ENCODE assay signal across 9 mouse cellular contexts in genomic region chr9:63664792-63665646, GRCm38 (mm10).
DNase-seq lines count a peak whose midpoint lies in the region; ATAC-seq lines count a peak whose summit lies in the region.
"Had no signal": no experiment of that assay in that cellular context is flagged by ENCODE, and none has a peak within 500 bp of the region (broad histone marks: within the 10 kb centered on the region; RNA-seq: fewer than 3 reads in every experiment).

No protein-coding gene starts in this region.

- WGBS in heart, embryonic 16.5 days, result 55% methylated on average over 13 of the region's 13 CpGs
- 32% methylated on average over 13 of the region's 13 CpGs for WGBS in embryonic facial prominence, embryonic 13.5 days
- 47% methylated on average over 13 of the region's 13 CpGs for WGBS in kidney, embryonic 14.5 days
- 28% methylated on average over 13 of the region's 13 CpGs for WGBS in neural tube, embryonic 13.5 days

- H3K9ac ChIP-seq in heart, embryonic 16.5 days (ENCODE audit: low read length), result no peak overlapping the region
- no peak overlapping the region for H3K9ac ChIP-seq in embryonic facial prominence, embryonic 13.5 days
- no peak overlapping the region for H3K9ac ChIP-seq in kidney, embryonic 14.5 days (ENCODE audit: low read depth, low read length)
- H3K9ac ChIP-seq in neural tube, embryonic 13.5 days, result no peak overlapping the region

- peaks cover 62% of the 10 kb centered on the region for H3K4me1 ChIP-seq in heart, embryonic 16.5 days (ENCODE audit: control insufficient read depth, insufficient read depth, low read length)
- H3K4me1 ChIP-seq in embryonic facial prominence, embryonic 13.5 days, result peaks cover 78% of the 10 kb centered on the region
- peaks cover 77% of the 10 kb centered on the region for H3K4me1 ChIP-seq in kidney, embryonic 14.5 days (ENCODE audit: control insufficient read depth, insufficient read depth, low read length)
- peaks cover 59% of the 10 kb centered on the region for H3K4me1 ChIP-seq in neural tube, embryonic 13.5 days (replicated peaks)

- peak overlapping the region; percentile 54 for H3K27ac ChIP-seq in heart, embryonic 16.5 days (ENCODE audit: low read length)
- peak overlapping the region; percentile 60 for H3K27ac ChIP-seq in embryonic facial prominence, embryonic 13.5 days
- peak overlapping the region; percentile 14; the same call in 1 of the 2 replicates for H3K27ac ChIP-seq in kidney, embryonic 14.5 days (ENCODE audit: low read depth, low read length)
- peak overlapping the region; percentile 69 for H3K27ac ChIP-seq in neural tube, embryonic 13.5 days (replicated peaks)

- ATAC-seq in heart, embryonic 16.5 days (replicated peaks; ENCODE audit: extremely low read depth, insufficient read depth, low FRiP score), result 0 out of 2 replicates have a peak, but pooled peaks have one; percentile 30
- ATAC-seq in embryonic facial prominence, embryonic 13.5 days (ENCODE audit: insufficient number of reproducible peaks, insufficient read depth, low FRiP score, low TSS enrichment, low read depth), result 0 out of 2 replicates have a peak, but pooled peaks have one; percentile 23
- no peak for ATAC-seq in kidney, embryonic 14.5 days (ENCODE audit: low FRiP score, low TSS enrichment)
- peak; percentile 74 for ATAC-seq in neural tube, embryonic 13.5 days (ENCODE audit: low read depth)

- H3K4me3 ChIP-seq in heart, embryonic 16.5 days (ENCODE audit: low read length), result no peak overlapping the region
- H3K4me3 ChIP-seq in embryonic facial prominence, embryonic 13.5 days, result no peak overlapping the region
- no peak overlapping the region for H3K4me3 ChIP-seq in kidney, embryonic 14.5 days (ENCODE audit: low read length)
- no peak overlapping the region for H3K4me3 ChIP-seq in neural tube, embryonic 13.5 days
- H3K4me3 ChIP-seq: megakaryocyte, embryonic 14.5 days had no signal

- no peaks in the 10 kb centered on the region for H3K9me3 ChIP-seq in heart, embryonic 16.5 days (replicated peaks; ENCODE audit: control insufficient read depth, low read length)
- no peaks in the 10 kb centered on the region for H3K9me3 ChIP-seq in embryonic facial prominence, embryonic 13.5 days
- H3K9me3 ChIP-seq in kidney, embryonic 14.5 days (ENCODE audit: control insufficient read depth, low read length), result no peaks in the 10 kb centered on the region
- no peaks in the 10 kb centered on the region for H3K9me3 ChIP-seq in neural tube, embryonic 13.5 days
- H3K9me3 ChIP-seq: megakaryocyte, embryonic 14.5 days had no signal

- no peaks in the 10 kb centered on the region for H3K27me3 ChIP-seq in heart, embryonic 16.5 days (ENCODE audit: control insufficient read depth, insufficient read depth, low read length)
- H3K27me3 ChIP-seq in embryonic facial prominence, embryonic 13.5 days, result no peaks in the 10 kb centered on the region
- no peaks in the 10 kb centered on the region for H3K27me3 ChIP-seq in kidney, embryonic 14.5 days (ENCODE audit: control insufficient read depth, insufficient read depth, low read length)
- no peaks in the 10 kb centered on the region for H3K27me3 ChIP-seq in neural tube, embryonic 13.5 days
- H3K27me3 ChIP-seq: megakaryocyte, embryonic 14.5 days had no signal

- peaks cover 3% of the 10 kb centered on the region for H3K36me3 ChIP-seq in heart, embryonic 16.5 days (ENCODE audit: control insufficient read depth, insufficient read depth)
- H3K36me3 ChIP-seq in embryonic facial prominence, embryonic 13.5 days, result peaks cover 64% of the 10 kb centered on the region
- peaks cover 16% of the 10 kb centered on the region for H3K36me3 ChIP-seq in kidney, embryonic 14.5 days (ENCODE audit: control insufficient read depth, insufficient read depth, low read length)
- H3K36me3 ChIP-seq in neural tube, embryonic 13.5 days, result 0 out of 2 replicates have a peak, but pooled peaks cover 5% of the 10 kb centered on the region

- no peak overlapping the region for H3K4me2 ChIP-seq in heart, embryonic 16.5 days (ENCODE audit: low read depth, low read length)
- H3K4me2 ChIP-seq in embryonic facial prominence, embryonic 13.5 days, result no peak overlapping the region
- no peak overlapping the region for H3K4me2 ChIP-seq in kidney, embryonic 14.5 days (replicated peaks; ENCODE audit: low read depth, low read length)
- no peak overlapping the region for H3K4me2 ChIP-seq in neural tube, embryonic 13.5 days

- DNase-seq in heart, adult 11 months, result no peak
- no peak for DNase-seq in cerebellum, postnatal 25 days
- no peak for DNase-seq in cerebellum, adult 9-10 months
- no peak for DNase-seq in cerebellum, adult 9-11 months

Comparison
In these comparisons a context has a peak if more than half of its experiments do, and no peak if none do; other contexts are left out.
1. H3K27ac ChIP-seq: peak in every context shown above with its lines; median percentile 69 in neural tube, embryonic 13.5 days; 60 in embryonic facial prominence, embryonic 13.5 days; 54 in heart, embryonic 16.5 days; 14 in kidney, embryonic 14.5 days.